Comparison of ENCODE assay signal across 19 mouse cellular contexts in genomic region chr9:26737116-26737515, GRCm38 (mm10). TPM values are rescaled to one million over a fixed set of nuclear protein-coding genes. Genes with fewer than 3 reads are reported as not detected.
DNase-seq lines count a peak whose midpoint lies in the region; ATAC-seq and TF ChIP-seq lines count a peak whose summit lies in the region.
"Had no signal": no experiment of that assay in that cellular context is flagged by ENCODE, and none has a peak within 500 bp of the region (broad histone marks: within the 10 kb centered on the region; RNA-seq: fewer than 3 reads in every experiment).

No protein-coding gene starts in this region.

- no peak overlapping the region for H3K27ac ChIP-seq in hindbrain, embryonic 13.5 days
- H3K27ac ChIP-seq in hindbrain, embryonic 10.5 days, result no peak overlapping the region
- H3K27ac ChIP-seq in neural tube, embryonic 12.5 days, result no peak overlapping the region
- no peak overlapping the region for H3K27ac ChIP-seq in forebrain, postnatal 0 days (ENCODE audit: low read depth, low read length)
- H3K27ac ChIP-seq in neural tube, embryonic 15.5 days (replicated peaks), result peak overlapping the region; percentile 28
- H3K27ac ChIP-seq: gastrocnemius, adult 2 months; heart, adult 2 months; kidney, embryonic 15.5 days; limb, embryonic 15.5 days had no signal

- H3K9me3 ChIP-seq in hindbrain, embryonic 13.5 days, result no peaks in the 10 kb centered on the region
- no peaks in the 10 kb centered on the region for H3K9me3 ChIP-seq in hindbrain, embryonic 10.5 days
- H3K9me3 ChIP-seq in neural tube, embryonic 12.5 days, result no peaks in the 10 kb centered on the region
- H3K9me3 ChIP-seq in forebrain, postnatal 0 days (ENCODE audit: low read length), result no peaks in the 10 kb centered on the region
- H3K9me3 ChIP-seq in neural tube, embryonic 15.5 days (replicated peaks), result no peaks in the 10 kb centered on the region
- H3K9me3 ChIP-seq: kidney, embryonic 15.5 days; limb, embryonic 15.5 days; megakaryocyte, embryonic 14.5 days had no signal

- peak overlapping the region; percentile 22 for H3K4me3 ChIP-seq in hindbrain, embryonic 13.5 days
- H3K4me3 ChIP-seq in hindbrain, embryonic 10.5 days, result no peak overlapping the region
- H3K4me3 ChIP-seq in neural tube, embryonic 12.5 days, result no peak overlapping the region
- peak overlapping the region; percentile 25 for H3K4me3 ChIP-seq in forebrain, postnatal 0 days (ENCODE audit: low read depth, low read length)
- peak overlapping the region; percentile 28 for H3K4me3 ChIP-seq in neural tube, embryonic 15.5 days (replicated peaks)
- H3K4me3 ChIP-seq: gastrocnemius, adult 2 months; heart, adult 2 months; kidney, embryonic 15.5 days; limb, embryonic 15.5 days; megakaryocyte, embryonic 14.5 days had no signal

- no peaks in the 10 kb centered on the region for H3K27me3 ChIP-seq in hindbrain, embryonic 13.5 days
- peaks cover 35% of the 10 kb centered on the region for H3K27me3 ChIP-seq in hindbrain, embryonic 10.5 days (ENCODE audit: insufficient read depth, poor library complexity, severe bottlenecking)
- peaks cover 5% of the 10 kb centered on the region; the same call in 1 of the 2 replicates for H3K27me3 ChIP-seq in neural tube, embryonic 12.5 days (replicated peaks)
- H3K27me3 ChIP-seq in forebrain, postnatal 0 days (ENCODE audit: insufficient read depth, low read length), result no peaks in the 10 kb centered on the region
- no peaks in the 10 kb centered on the region for H3K27me3 ChIP-seq in neural tube, embryonic 15.5 days (replicated peaks)

- DNase-seq in hindbrain, embryonic 10.5 days (ENCODE audit: low spot score), result no peak
- no peak for DNase-seq in neural tube, embryonic 10.5 days (ENCODE audit: extremely low spot score, low spot score)
- peak; percentile 57 for DNase-seq in forebrain, postnatal 0 days
- DNase-seq in spleen, postnatal 14 days (ENCODE audit: low spot score in 2 of 2), result no peak
- no peak for DNase-seq in adrenal gland, postnatal 10 days
- DNase-seq: embryo, embryonic 11 days; gastrocnemius, adult 2 months; heart, adult 2 months; heart, postnatal 36 days; lung, embryonic 14.5 days; right cerebral cortex, postnatal 4 days; thymus, postnatal 25 days had no signal

- ATAC-seq in hindbrain, embryonic 13.5 days (ENCODE audit: low FRiP score), result no peak
- no peak for ATAC-seq in neural tube, embryonic 12.5 days (ENCODE audit: low FRiP score, low read depth)
- no peak for ATAC-seq in forebrain, postnatal 0 days
- ATAC-seq in neural tube, embryonic 15.5 days (ENCODE audit: low FRiP score), result no peak

- peaks cover 59% of the 10 kb centered on the region for H3K4me1 ChIP-seq in hindbrain, embryonic 13.5 days (replicated peaks)
- peaks cover 17% of the 10 kb centered on the region for H3K4me1 ChIP-seq in hindbrain, embryonic 10.5 days (replicated peaks)
- peaks cover 3% of the 10 kb centered on the region; the same call in 1 of the 2 replicates for H3K4me1 ChIP-seq in neural tube, embryonic 12.5 days
- peaks cover 29% of the 10 kb centered on the region for H3K4me1 ChIP-seq in forebrain, postnatal 0 days (ENCODE audit: insufficient read depth)
- H3K4me1 ChIP-seq in neural tube, embryonic 15.5 days, result peaks cover 56% of the 10 kb centered on the region

- H3K36me3 ChIP-seq in hindbrain, embryonic 13.5 days, result peaks cover 9% of the 10 kb centered on the region
- H3K36me3 ChIP-seq in hindbrain, embryonic 10.5 days, result no peaks in the 10 kb centered on the region
- no peaks in the 10 kb centered on the region for H3K36me3 ChIP-seq in neural tube, embryonic 12.5 days
- peaks cover 12% of the 10 kb centered on the region for H3K36me3 ChIP-seq in forebrain, postnatal 0 days (ENCODE audit: insufficient read depth)
- no peaks in the 10 kb centered on the region; the same call in 1 of the 2 replicates for H3K36me3 ChIP-seq in neural tube, embryonic 15.5 days
- H3K36me3 ChIP-seq: kidney, embryonic 15.5 days; limb, embryonic 15.5 days had no signal

- WGBS in hindbrain, embryonic 13.5 days, result 47% methylated on average over 5 of the region's 5 CpGs
- 87% methylated on average over 5 of the region's 5 CpGs for WGBS in hindbrain, embryonic 10.5 days
- WGBS in neural tube, embryonic 12.5 days, result 79% methylated on average over 5 of the region's 5 CpGs
- 27% methylated on average over 5 of the region's 5 CpGs for WGBS in forebrain, postnatal 0 days
- 29% methylated on average over 5 of the region's 5 CpGs for WGBS in neural tube, embryonic 15.5 days

- no peak for TF ChIP-seq CTCF in forebrain, postnatal 0 days (IDR thresholded peaks at IDR 0.05; ENCODE audit: low read depth)

- H3K9ac ChIP-seq in hindbrain, embryonic 13.5 days, result peak overlapping the region; percentile 35
- H3K9ac ChIP-seq in neural tube, embryonic 12.5 days, result no peak overlapping the region
- 0 out of 2 replicates have a peak overlapping the region, but pooled peaks have one; percentile 18 for H3K9ac ChIP-seq in forebrain, postnatal 0 days
- 0 out of 2 replicates have a peak overlapping the region, but pooled peaks have one; percentile 23 for H3K9ac ChIP-seq in neural tube, embryonic 15.5 days (replicated peaks)
- H3K9ac ChIP-seq: kidney, embryonic 15.5 days; limb, embryonic 15.5 days; lung, embryonic 14.5 days had no signal

- peak overlapping the region; percentile 86 for H3K4me2 ChIP-seq in hindbrain, embryonic 13.5 days
- 0 out of 2 replicates have a peak overlapping the region, but pooled peaks have one; percentile 14 for H3K4me2 ChIP-seq in neural tube, embryonic 12.5 days (replicated peaks)
- H3K4me2 ChIP-seq in forebrain, postnatal 0 days (ENCODE audit: low read depth), result peak overlapping the region; percentile 85
- H3K4me2 ChIP-seq in neural tube, embryonic 15.5 days, result peak overlapping the region; percentile 69
- H3K4me2 ChIP-seq: kidney, embryonic 15.5 days; limb, embryonic 15.5 days; lung, embryonic 14.5 days had no signal

RNA-seq across cellular contexts. Expression of gene B3gat1, which starts 3.6 kb away (rescaled TPM):
- polyA plus RNA-seq in hindbrain, embryonic 13.5 days (2015; fragmentation: Nextera tagmentation; extraction: Ambion mirVana), result 31.7 and 31.9 TPM in 2 replicates
- 2.1 and 6.8 TPM in 2 replicates for polyA plus RNA-seq in hindbrain, embryonic 10.5 days (2016; fragmentation: Nextera tagmentation; extraction: Ambion mirVana)
- polyA plus RNA-seq in neural tube, embryonic 12.5 days (2016; fragmentation: Nextera tagmentation; extraction: Ambion mirVana), result 13.8 and 14.4 TPM in 2 replicates
- total RNA-seq in forebrain, postnatal 0 days (2014; rRNA removed), result 141 and 149 TPM in 2 replicates
- 40.0 and 42.0 TPM in 2 replicates for polyA plus RNA-seq in forebrain, postnatal 0 days (2015; fragmentation: Nextera tagmentation; extraction: Ambion mirVana)
- polyA plus RNA-seq in neural tube, embryonic 15.5 days (2015; fragmentation: Nextera tagmentation; extraction: Ambion mirVana), result 34.9 and 43.8 TPM in 2 replicates
- 1 to 10 TPM; 1.3 to 3.0 TPM for total RNA-seq in adrenal gland, postnatal 10 days (2021)
- total RNA-seq: heart, adult 2 months; heart, postnatal 36 days; neutrophil, adult 5-6 weeks had no signal
- polyA plus RNA-seq: heart, adult 2 months had no signal

Comparison
In these comparisons a context has a peak if more than half of its experiments do, and no peak if none do; other contexts are left out.
1. H3K4me3 ChIP-seq: peak in hindbrain, embryonic 13.5 days (single experiment), forebrain, postnatal 0 days (single experiment) and neural tube, embryonic 15.5 days (single experiment); none in hindbrain, embryonic 10.5 days (single experiment) and neural tube, embryonic 12.5 days (single experiment).
2. H3K4me2 ChIP-seq: peak in every context shown above with its lines; median percentile 86 in hindbrain, embryonic 13.5 days; 85 in forebrain, postnatal 0 days; 69 in neural tube, embryonic 15.5 days; 14 in neural tube, embryonic 12.5 days.